In the genomic region with DNA sequence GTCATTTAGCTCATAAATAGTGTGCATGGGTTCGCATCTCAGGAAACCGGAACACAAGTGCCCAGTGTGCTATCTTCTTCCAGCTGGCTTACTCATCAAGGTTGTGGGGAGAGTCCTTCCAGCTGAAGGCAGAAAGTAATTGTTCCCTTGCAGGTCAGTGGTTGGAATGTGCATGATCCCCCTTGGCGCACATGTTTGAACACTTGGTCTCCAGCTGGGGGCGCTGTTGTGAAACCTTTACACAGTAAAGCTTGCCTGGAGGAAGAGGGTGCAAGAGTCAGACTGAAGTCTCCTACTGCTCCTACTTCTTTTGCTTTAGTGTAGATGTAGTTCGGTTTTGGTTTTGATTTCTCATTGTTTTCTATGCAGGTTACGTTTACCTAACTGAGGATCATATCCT, we compare ENCODE assay signal across 18 mouse cellular contexts.
DNase-seq lines count a peak whose midpoint lies in the region; ATAC-seq and TF ChIP-seq lines count a peak whose summit lies in the region.
"Had no signal": no experiment of that assay in that cellular context is flagged by ENCODE, and none has a peak within 500 bp of the region (broad histone marks: within the 10 kb centered on the region; RNA-seq: fewer than 3 reads in every experiment).

No protein-coding gene starts in this region.

- DNase-seq in kidney, postnatal 0 days (ENCODE audit: low spot score): no peak
- no peak for DNase-seq in kidney, postnatal 14 days
- no peak for DNase-seq in midbrain, postnatal 0 days (ENCODE audit: low spot score)
- peak; percentile 56 for DNase-seq in ES-E14 (ENCODE audit: low read depth, low spot score)
- no peak for DNase-seq in cerebellum, adult 18-20 months
- DNase-seq in adrenal gland, postnatal 25 days: no peak
- DNase-seq: cerebellum, postnatal 36 days; liver, embryonic 13.5 days; lung, postnatal 4 days; midbrain, embryonic 14.5 days had no signal

- no peak overlapping the region for H3K9ac ChIP-seq in kidney, postnatal 0 days (ENCODE audit: low read depth, low read length)
- no peak overlapping the region for H3K9ac ChIP-seq in midbrain, postnatal 0 days (replicated peaks; ENCODE audit: low read length, poor library complexity, severe bottlenecking)
- H3K9ac ChIP-seq in midbrain, embryonic 13.5 days (replicated peaks): no peak overlapping the region
- no peak overlapping the region for H3K9ac ChIP-seq in ES-E14 (ENCODE audit: insufficient read depth, low read depth, low read length, poor library complexity, severe bottlenecking)
- H3K9ac ChIP-seq: liver, embryonic 13.5 days; neural tube, embryonic 12.5 days had no signal

- no peak for ATAC-seq in kidney, postnatal 0 days (replicated peaks; ENCODE audit: low FRiP score, low read depth)
- ATAC-seq in midbrain, postnatal 0 days (ENCODE audit: low FRiP score): no peak
- ATAC-seq in midbrain, embryonic 13.5 days: no peak
- ATAC-seq: activated CD4-positive, CD25-positive, alpha-beta regulatory T cell, adult 4 months had no signal

- no peak overlapping the region for H3K27ac ChIP-seq in kidney, postnatal 0 days
- H3K27ac ChIP-seq in midbrain, postnatal 0 days (ENCODE audit: low read depth, low read length): no peak overlapping the region
- H3K27ac ChIP-seq in midbrain, embryonic 13.5 days: no peak overlapping the region
- H3K27ac ChIP-seq in ES-E14 (ENCODE audit: insufficient read depth, low read depth, low read length, poor library complexity, severe bottlenecking): no peak overlapping the region
- no peak overlapping the region for H3K27ac ChIP-seq in testis, adult 2 months (ENCODE audit: control insufficient read depth, insufficient read depth, low read depth, low read length)
- H3K27ac ChIP-seq: forebrain, embryonic 10.5 days; hindbrain, embryonic 10.5 days; limb, embryonic 10.5 days; liver, embryonic 13.5 days; neural tube, embryonic 12.5 days had no signal

- no peaks in the 10 kb centered on the region for H3K27me3 ChIP-seq in kidney, postnatal 0 days (ENCODE audit: insufficient read depth, low read length)
- H3K27me3 ChIP-seq in midbrain, postnatal 0 days (ENCODE audit: insufficient read depth, low read length): no peaks in the 10 kb centered on the region
- H3K27me3 ChIP-seq in midbrain, embryonic 13.5 days: no peaks in the 10 kb centered on the region
- no peaks in the 10 kb centered on the region for H3K27me3 ChIP-seq in testis, adult 2 months (ENCODE audit: control insufficient read depth, insufficient read depth, low read length)
- H3K27me3 ChIP-seq: CH12.LX; liver, embryonic 13.5 days; neural tube, embryonic 12.5 days had no signal

- H3K9me3 ChIP-seq in kidney, postnatal 0 days (replicated peaks; ENCODE audit: low read length): no peaks in the 10 kb centered on the region
- H3K9me3 ChIP-seq in midbrain, postnatal 0 days (ENCODE audit: low read length): no peaks in the 10 kb centered on the region
- H3K9me3 ChIP-seq in midbrain, embryonic 13.5 days: no peaks in the 10 kb centered on the region
- H3K9me3 ChIP-seq in ES-E14 (ENCODE audit: control insufficient read depth, insufficient read depth, low read depth, low read length): no peaks in the 10 kb centered on the region
- H3K9me3 ChIP-seq: forebrain, embryonic 10.5 days; hindbrain, embryonic 10.5 days; limb, embryonic 10.5 days; liver, embryonic 13.5 days; neural tube, embryonic 12.5 days had no signal

- in situ Hi-C loops in ES-E14 (cut with MboI; ENCODE audit: low sequenced_read_pairs in 2 of 2, unreplicated experiment in 2 of 2): no loop called here

- no peaks in the 10 kb centered on the region for H3K36me3 ChIP-seq in kidney, postnatal 0 days (ENCODE audit: insufficient read depth, low read length)
- no peaks in the 10 kb centered on the region for H3K36me3 ChIP-seq in midbrain, postnatal 0 days (ENCODE audit: insufficient read depth, low read length)
- H3K36me3 ChIP-seq in midbrain, embryonic 13.5 days: no peaks in the 10 kb centered on the region
- H3K36me3 ChIP-seq in ES-E14 (ENCODE audit: control insufficient read depth, insufficient read depth, low read length, poor library complexity, severe bottlenecking): no peaks in the 10 kb centered on the region
- no peaks in the 10 kb centered on the region for H3K36me3 ChIP-seq in testis, adult 2 months (ENCODE audit: control insufficient read depth, insufficient read depth, low read length)
- H3K36me3 ChIP-seq: forebrain, embryonic 10.5 days; hindbrain, embryonic 10.5 days; limb, embryonic 10.5 days; liver, embryonic 13.5 days; neural tube, embryonic 12.5 days had no signal

- TF ChIP-seq CTCF in kidney, postnatal 0 days (IDR thresholded peaks at IDR 0.05; ENCODE audit: low read depth): peak; percentile 17; the same call in 1 of the 2 replicates
- peak; percentile 12; the same call in 1 of the 2 replicates for TF ChIP-seq CTCF in midbrain, postnatal 0 days (IDR thresholded peaks at IDR 0.05)
- TF ChIP-seq CTCF in testis, adult 2 months (IDR thresholded peaks at IDR 0.05; ENCODE audit: control insufficient read depth, insufficient read depth, insufficient replicate concordance, low read depth, low read length): peak; percentile 82; the same call in 1 of the 2 replicates

- H3K4me2 ChIP-seq in kidney, postnatal 0 days (ENCODE audit: low read length): no peak overlapping the region
- H3K4me2 ChIP-seq in midbrain, postnatal 0 days (ENCODE audit: low read depth, low read length, poor library complexity, severe bottlenecking): no peak overlapping the region
- no peak overlapping the region for H3K4me2 ChIP-seq in midbrain, embryonic 13.5 days (replicated peaks)
- H3K4me2 ChIP-seq: liver, embryonic 13.5 days; neural tube, embryonic 12.5 days had no signal

- no peak overlapping the region for H3K4me3 ChIP-seq in kidney, postnatal 0 days (replicated peaks; ENCODE audit: low read depth, low read length)
- no peak overlapping the region for H3K4me3 ChIP-seq in midbrain, postnatal 0 days (ENCODE audit: low read depth, low read length)
- H3K4me3 ChIP-seq in midbrain, embryonic 13.5 days (replicated peaks): no peak overlapping the region
- H3K4me3 ChIP-seq in ES-E14 (ENCODE audit: insufficient read depth in 1 of 2, low read depth in 1 of 2, low read length in 2 of 2, poor library complexity in 1 of 2, severe bottlenecking in 1 of 2): no peak overlapping the region
- no peak overlapping the region for H3K4me3 ChIP-seq in testis, adult 2 months (ENCODE audit: control insufficient read depth, low read depth, low read length)
- H3K4me3 ChIP-seq: forebrain, embryonic 10.5 days; hindbrain, embryonic 10.5 days; limb, embryonic 10.5 days; liver, embryonic 13.5 days; neural tube, embryonic 12.5 days had no signal

- no peak for TF ChIP-seq POLR2A in testis, adult 2 months (IDR thresholded peaks at IDR 0.05; ENCODE audit: control insufficient read depth, low read depth, low read length)

- WGBS in kidney, postnatal 0 days: 76% methylated on average over 6 of the region's 6 CpGs
- 87% methylated on average over 6 of the region's 6 CpGs for WGBS in midbrain, postnatal 0 days
- WGBS in midbrain, embryonic 13.5 days: 79% methylated on average over 6 of the region's 6 CpGs

- no peaks in the 10 kb centered on the region for H3K4me1 ChIP-seq in kidney, postnatal 0 days (replicated peaks; ENCODE audit: insufficient read depth, low read length)
- H3K4me1 ChIP-seq in midbrain, postnatal 0 days (ENCODE audit: insufficient read depth, low read length): no peaks in the 10 kb centered on the region
- H3K4me1 ChIP-seq in midbrain, embryonic 13.5 days (replicated peaks): no peaks in the 10 kb centered on the region
- H3K4me1 ChIP-seq in ES-E14 (ENCODE audit: control insufficient read depth in 2 of 2, insufficient read depth in 2 of 2, low read length in 2 of 2, poor library complexity in 1 of 2): no peaks in the 10 kb centered on the region
- H3K4me1 ChIP-seq in testis, adult 2 months (ENCODE audit: control insufficient read depth, insufficient read depth, low read length): no peaks in the 10 kb centered on the region
- H3K4me1 ChIP-seq: forebrain, embryonic 10.5 days; hindbrain, embryonic 10.5 days; limb, embryonic 10.5 days; liver, embryonic 13.5 days; neural tube, embryonic 12.5 days had no signal

TF ChIP-seq in ES-E14, 5 proteins besides CTCF, POLR2A, EP300 and RAD21:
- TF ChIP-seq HCFC1 (IDR thresholded peaks at IDR 0.05; ENCODE audit: borderline replicate concordance, insufficient read depth, low read length) (no peak), ZC3H11A (IDR thresholded peaks at IDR 0.05; ENCODE audit: borderline replicate concordance, low read depth, low read length) (peak; percentile 20; the same call in 1 of the 2 replicates)

Comparison
In these comparisons a context has a peak if more than half of its experiments do, and no peak if none do; other contexts are left out.
1. CTCF ChIP-seq: peak in every context shown above with its lines; median percentile 82 in testis, adult 2 months; 17 in kidney, postnatal 0 days; 12 in midbrain, postnatal 0 days.